Mouse (Mus musculus): ENCODE data around the gene Fau. TPM values are rescaled to one million over a fixed set of nuclear protein-coding genes. Genes with fewer than 3 reads are reported as not detected.

Fau gene
- polyA plus RNA-seq, 1 experiment: 2,588 TPM

DNA sequence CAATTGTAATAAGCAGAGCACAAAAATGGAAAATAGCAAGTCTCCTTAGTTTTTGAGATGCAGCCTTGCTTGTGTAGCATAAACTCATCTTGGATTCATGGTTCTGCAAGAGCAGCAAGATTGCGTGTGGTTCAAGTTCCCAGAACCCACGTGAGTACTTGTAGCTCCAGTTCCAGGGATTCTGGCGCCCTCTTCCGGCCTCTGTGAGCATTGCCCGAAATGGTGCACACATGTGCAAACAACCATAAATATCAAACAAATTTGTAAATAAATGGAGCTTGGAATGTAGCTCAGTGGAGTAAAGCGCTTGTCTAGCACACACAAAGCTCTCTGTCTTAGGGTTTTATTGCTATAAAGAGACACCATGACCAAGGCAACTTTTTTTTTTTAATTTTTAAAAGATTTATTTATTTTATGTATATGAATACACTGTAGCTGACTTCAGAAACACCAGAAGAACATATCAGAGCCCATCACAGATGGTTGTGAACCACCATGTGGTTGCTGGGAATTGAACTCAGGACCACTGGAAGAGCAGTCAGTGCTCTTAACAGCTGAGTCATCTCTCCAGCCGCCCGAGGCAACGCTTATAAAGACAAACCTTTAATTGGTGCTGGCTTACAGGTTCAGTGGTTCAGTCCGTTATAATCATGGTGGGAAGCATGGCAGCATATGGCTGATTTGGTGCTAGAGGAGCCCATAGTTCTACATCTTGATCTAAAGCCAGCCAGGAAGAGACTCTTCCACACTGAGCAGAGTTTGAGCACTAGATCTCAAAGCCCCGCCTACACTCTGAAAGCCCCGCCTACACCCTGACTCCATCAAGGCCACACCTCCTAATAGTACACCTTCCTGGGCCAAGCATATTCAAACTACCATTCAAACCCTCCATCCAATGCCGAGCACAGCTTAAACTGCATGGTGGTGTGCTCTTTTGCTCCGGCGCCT lies 39.2 kb upstream of the Fau start:
- TF ChIP-seq CTCF (IDR thresholded peaks at IDR 0.05; ENCODE audit: borderline replicate concordance, control insufficient read depth, extremely low read depth, insufficient read depth, low read length, poor library complexity): peak; percentile 78; the same call in 1 of the 2 replicates
- TF ChIP-seq POLR2A (IDR thresholded peaks at IDR 0.05; ENCODE audit: control insufficient read depth, extremely low read depth, insufficient read depth, low read length, poor library complexity): no peak
- no peaks in the 10 kb centered on the region for H3K36me3 ChIP-seq (ENCODE audit: control insufficient read depth, insufficient read depth, low read length)
- no peak overlapping the region for H3K4me3 ChIP-seq (ENCODE audit: control insufficient read depth, insufficient read depth, low read length)
- H3K4me1 ChIP-seq (replicated peaks; ENCODE audit: control insufficient read depth, insufficient read depth, low read length): peaks cover 25% of the 10 kb centered on the region
- no peak overlapping the region for H3K27ac ChIP-seq (ENCODE audit: control insufficient read depth, insufficient read depth, low read length)
- WGBS: 28% methylated on average over 15 of the region's 15 CpGs
- H3K27me3 ChIP-seq (ENCODE audit: control insufficient read depth, insufficient read depth, low read length): no peaks in the 10 kb centered on the region
- peak; percentile 86 for DNase-seq

- 51% methylated on average over 3 of the region's 3 CpGs for WGBS
- TF ChIP-seq POLR2A (IDR thresholded peaks at IDR 0.05; ENCODE audit: control insufficient read depth, extremely low read depth, insufficient read depth, low read length, poor library complexity): no peak
- no peak for TF ChIP-seq CTCF (IDR thresholded peaks at IDR 0.05; ENCODE audit: borderline replicate concordance, control insufficient read depth, extremely low read depth, insufficient read depth, low read length, poor library complexity)
- H3K27ac ChIP-seq (ENCODE audit: control insufficient read depth, insufficient read depth, low read length): no peak overlapping the region
- H3K27me3 ChIP-seq (ENCODE audit: control insufficient read depth, insufficient read depth, low read length): no peaks in the 10 kb centered on the region
- H3K4me1 ChIP-seq (replicated peaks; ENCODE audit: control insufficient read depth, insufficient read depth, low read length): peaks cover 11% of the 10 kb centered on the region
- H3K36me3 ChIP-seq (ENCODE audit: control insufficient read depth, insufficient read depth, low read length): no peaks in the 10 kb centered on the region
- H3K4me3 ChIP-seq (ENCODE audit: control insufficient read depth, insufficient read depth, low read length): no peak overlapping the region
- DNase-seq: no peak
Measured at GRCm38 (mm10) chr19:6020276-6020675, 37.4 kb upstream of the Fau start.

DNA sequence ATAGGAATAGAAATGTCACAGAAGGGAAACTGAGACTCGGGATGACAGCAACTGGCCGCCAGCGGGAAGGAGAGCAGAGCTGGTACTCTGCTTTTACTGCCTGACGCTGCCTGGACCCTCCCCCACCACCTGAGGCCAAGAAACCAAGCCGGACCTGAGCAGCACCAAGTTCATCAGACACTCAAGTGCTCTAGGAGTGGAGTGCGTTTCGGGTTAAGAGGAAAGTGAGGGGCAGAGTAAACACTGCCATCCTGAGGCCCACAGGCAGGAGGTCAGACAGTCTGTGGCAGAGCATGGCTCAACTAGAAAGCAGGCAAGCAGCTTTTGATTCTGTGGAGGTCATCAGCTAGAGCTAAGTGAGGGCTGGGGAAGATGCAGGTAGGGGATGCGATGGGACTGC lies 34.6 kb upstream of the Fau start:
- 95% methylated on average over 8 of the region's 8 CpGs for WGBS
- TF ChIP-seq POLR2A (IDR thresholded peaks at IDR 0.05; ENCODE audit: control insufficient read depth, extremely low read depth, insufficient read depth, low read length, poor library complexity) (no peak), CTCF (IDR thresholded peaks at IDR 0.05; ENCODE audit: borderline replicate concordance, control insufficient read depth, extremely low read depth, insufficient read depth, low read length, poor library complexity) (no peak)
- H3K27me3 ChIP-seq (ENCODE audit: control insufficient read depth, insufficient read depth, low read length): no peaks in the 10 kb centered on the region
- no peaks in the 10 kb centered on the region for H3K36me3 ChIP-seq (ENCODE audit: control insufficient read depth, insufficient read depth, low read length)
- no peaks in the 10 kb centered on the region for H3K4me1 ChIP-seq (replicated peaks; ENCODE audit: control insufficient read depth, insufficient read depth, low read length)
- no peak overlapping the region for H3K27ac ChIP-seq (ENCODE audit: control insufficient read depth, insufficient read depth, low read length)
- no peak overlapping the region for H3K4me3 ChIP-seq (ENCODE audit: control insufficient read depth, insufficient read depth, low read length)
- no peak for DNase-seq

- 93% methylated on average over 7 of the region's 7 CpGs for WGBS
- H3K4me3 ChIP-seq (ENCODE audit: control insufficient read depth, insufficient read depth, low read length): no peak overlapping the region
- no peaks in the 10 kb centered on the region for H3K4me1 ChIP-seq (replicated peaks; ENCODE audit: control insufficient read depth, insufficient read depth, low read length)
- H3K27me3 ChIP-seq (ENCODE audit: control insufficient read depth, insufficient read depth, low read length): no peaks in the 10 kb centered on the region
- DNase-seq: no peak
- no peak overlapping the region for H3K27ac ChIP-seq (ENCODE audit: control insufficient read depth, insufficient read depth, low read length)
- TF ChIP-seq POLR2A (IDR thresholded peaks at IDR 0.05; ENCODE audit: control insufficient read depth, extremely low read depth, insufficient read depth, low read length, poor library complexity): no peak
- TF ChIP-seq CTCF (IDR thresholded peaks at IDR 0.05; ENCODE audit: borderline replicate concordance, control insufficient read depth, extremely low read depth, insufficient read depth, low read length, poor library complexity): no peak
- no peaks in the 10 kb centered on the region for H3K36me3 ChIP-seq (ENCODE audit: control insufficient read depth, insufficient read depth, low read length)
Measured at GRCm38 (mm10) chr19:6023930-6024329, 33.7 kb upstream of the Fau start.

- whole genome bisulfite sequencing: 92% methylated on average over 6 of the region's 6 CpGs
- no peaks in the 10 kb centered on the region for H3K36me3 ChIP-seq (ENCODE audit: control insufficient read depth, insufficient read depth, low read length)
- no peak for TF ChIP-seq POLR2A (IDR thresholded peaks at IDR 0.05; ENCODE audit: control insufficient read depth, extremely low read depth, insufficient read depth, low read length, poor library complexity)
- TF ChIP-seq CTCF (IDR thresholded peaks at IDR 0.05; ENCODE audit: borderline replicate concordance, control insufficient read depth, extremely low read depth, insufficient read depth, low read length, poor library complexity): no peak
- H3K27ac ChIP-seq (ENCODE audit: control insufficient read depth, insufficient read depth, low read length): no peak overlapping the region
- H3K27me3 ChIP-seq (ENCODE audit: control insufficient read depth, insufficient read depth, low read length): no peaks in the 10 kb centered on the region
- DNase-seq: no peak
- no peak overlapping the region for H3K4me3 ChIP-seq (ENCODE audit: control insufficient read depth, insufficient read depth, low read length)
- no peaks in the 10 kb centered on the region for H3K4me1 ChIP-seq (replicated peaks; ENCODE audit: control insufficient read depth, insufficient read depth, low read length)
Measured at GRCm38 (mm10) chr19:6028991-6029390, 28.7 kb upstream of the Fau start.

GRCm38 (mm10) chr19:6029426-6029825 lies 28.2 kb upstream of the Fau start:
- no peak for DNase-seq
- no peaks in the 10 kb centered on the region for H3K36me3 ChIP-seq (ENCODE audit: control insufficient read depth, insufficient read depth, low read length)
- no peaks in the 10 kb centered on the region for H3K27me3 ChIP-seq (ENCODE audit: control insufficient read depth, insufficient read depth, low read length)
- 90% methylated on average over 9 of the region's 9 CpGs for WGBS
- no peak overlapping the region for H3K4me3 ChIP-seq (ENCODE audit: control insufficient read depth, insufficient read depth, low read length)
- no peak overlapping the region for H3K27ac ChIP-seq (ENCODE audit: control insufficient read depth, insufficient read depth, low read length)
- H3K4me1 ChIP-seq (replicated peaks; ENCODE audit: control insufficient read depth, insufficient read depth, low read length): no peaks in the 10 kb centered on the region
- TF ChIP-seq POLR2A (IDR thresholded peaks at IDR 0.05; ENCODE audit: control insufficient read depth, extremely low read depth, insufficient read depth, low read length, poor library complexity): no peak
- TF ChIP-seq CTCF (IDR thresholded peaks at IDR 0.05; ENCODE audit: borderline replicate concordance, control insufficient read depth, extremely low read depth, insufficient read depth, low read length, poor library complexity): no peak

Data from thymus, adult 2 months (tissue).